Mouse (Mus musculus): ENCODE data around the gene Lrrn1. TPM values are rescaled to one million over a fixed set of nuclear protein-coding genes. Genes with fewer than 3 reads are reported as not detected.

Gene Lrrn1
- total RNA-seq (2023) = not detected in 4 replicates

DNA sequence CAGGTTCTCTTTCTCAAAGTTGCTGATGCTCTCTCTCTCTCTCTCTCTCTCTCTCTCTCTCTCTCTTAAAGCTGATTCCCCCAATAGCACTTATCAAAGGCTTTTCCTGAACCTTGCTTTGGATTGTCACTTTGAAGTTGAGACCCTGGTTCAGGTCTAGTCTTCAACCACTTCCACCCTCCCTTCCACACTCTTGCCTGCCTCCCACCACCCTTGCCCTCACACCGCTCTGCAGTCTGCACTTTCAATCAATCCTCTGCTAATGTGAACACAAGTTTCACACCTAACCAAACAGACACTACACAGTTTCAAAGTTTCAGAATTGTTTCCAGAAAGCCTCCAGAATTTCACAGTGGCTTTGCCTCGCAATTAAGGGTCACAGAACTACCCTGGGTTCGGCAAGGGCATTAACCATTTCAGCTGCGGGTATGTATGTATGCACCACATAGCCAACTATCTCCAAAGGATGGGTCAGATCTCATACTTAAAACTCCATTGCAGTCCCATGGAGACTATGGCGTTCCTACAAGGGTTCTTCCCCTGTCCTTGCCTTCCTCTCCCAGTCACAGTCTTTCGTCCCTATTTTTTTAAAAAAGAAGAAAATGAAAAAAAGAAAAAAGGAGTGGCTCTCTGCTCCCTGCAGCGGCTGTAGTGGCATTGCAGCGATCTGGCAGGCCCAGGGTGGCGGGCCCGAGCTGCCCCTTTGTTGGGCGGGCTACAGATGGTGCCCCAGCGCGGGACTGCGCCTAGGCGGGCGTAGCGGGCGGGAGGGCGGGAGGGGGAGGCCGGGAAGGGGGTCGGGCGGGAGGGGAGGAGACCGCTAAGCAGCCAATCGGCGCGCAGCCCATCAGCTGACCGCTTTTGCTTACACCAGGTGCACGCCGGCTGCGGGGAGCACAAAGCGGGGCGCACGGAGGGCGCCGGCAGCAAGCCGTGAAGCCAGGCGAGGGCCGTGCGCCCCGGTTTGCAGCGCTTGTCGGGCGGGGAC is at the start of gene Lrrn1:
Gene Lrrn1 (plus strand): TSS at position 892 of the 988 bp plus-strand sequence.

All from B cell, adult 62 days (primary cell).